Mouse (Mus musculus): ENCODE results near the gene Ercc8.
A peak's percentile ranks its signal among the peaks of the same experiment; 100 is the strongest.

The Ercc8 gene

DNA sequence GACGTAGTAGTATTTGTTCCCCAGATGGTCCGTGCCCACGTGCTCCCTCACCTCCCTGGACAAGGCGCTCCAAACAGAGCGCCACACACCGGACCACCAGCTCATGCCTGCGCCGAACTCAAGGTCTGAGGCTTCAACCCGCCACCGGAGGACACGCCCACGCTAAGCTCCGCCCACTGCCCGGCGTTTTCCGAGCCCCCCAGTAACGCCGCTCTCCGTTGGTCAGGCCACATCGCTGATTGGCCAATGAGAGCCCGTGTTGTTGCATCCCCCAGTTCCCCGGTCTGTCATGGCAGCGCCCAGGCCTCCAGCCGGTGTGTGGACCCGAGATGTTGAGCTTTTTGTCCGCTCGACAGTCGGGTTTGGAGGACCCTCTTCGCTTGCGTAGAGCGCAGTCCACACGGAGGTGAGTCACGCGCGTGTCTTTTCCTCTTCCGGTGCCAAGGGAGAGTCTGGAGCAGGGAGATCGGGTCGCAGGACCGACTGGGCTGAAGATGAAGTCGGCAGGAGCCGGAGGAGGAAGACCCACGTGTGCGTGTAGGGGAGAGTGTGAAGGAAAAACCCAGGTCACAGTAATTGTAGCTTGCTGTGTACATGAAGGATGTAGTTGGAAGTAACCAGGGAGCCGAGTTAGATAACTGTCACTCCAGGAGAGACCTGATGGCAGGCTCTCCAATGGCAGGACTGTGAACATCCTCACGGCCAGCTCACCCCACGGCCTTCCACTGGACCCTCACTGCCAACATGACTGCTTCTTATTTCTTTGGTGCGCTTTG lies at the start of gene Ercc8, which contains the start of gene Ndufaf2:
Ercc8 (plus strand) TSS at position 267 of the 776 bp plus-strand sequence.
Ndufaf2 (minus strand) TSS at position 159 of the 776 bp plus-strand sequence.
- peak; percentile 88 to 98 for DNase-seq (ENCODE audit: low spot score in 2 of 2)

DNA sequence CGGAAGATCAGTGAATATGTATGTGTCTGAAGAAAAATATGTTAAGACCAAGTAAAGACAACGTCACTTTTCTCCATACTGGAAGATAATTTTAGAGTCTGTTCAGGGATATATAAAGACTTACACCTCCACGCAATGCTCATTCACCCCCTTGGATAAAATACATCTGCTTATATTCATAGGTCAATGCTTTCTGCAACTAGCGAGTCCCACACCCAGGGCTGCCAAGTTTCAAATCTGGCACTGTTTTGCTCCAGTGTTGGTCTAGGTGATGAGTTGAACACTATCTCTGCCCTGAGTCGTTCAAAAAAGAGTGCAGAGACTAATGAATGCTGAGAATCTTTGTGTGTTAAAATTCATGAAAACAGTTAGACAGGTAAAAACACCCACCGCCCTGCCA lies 47.6 kb upstream of the Ercc8 start:
- no peak for DNase-seq (ENCODE audit: low spot score in 2 of 2)

GRCm38 (mm10) chr13:108113536-108113935 lies 45.0 kb upstream of the Ercc8 start:
- no peak for DNase-seq (ENCODE audit: low spot score in 2 of 2)

- DNase-seq (ENCODE audit: low spot score in 2 of 2), result no peak
Observed at GRCm38 (mm10) chr13:108114257-108114656, 44.3 kb upstream of the Ercc8 start.

DNA sequence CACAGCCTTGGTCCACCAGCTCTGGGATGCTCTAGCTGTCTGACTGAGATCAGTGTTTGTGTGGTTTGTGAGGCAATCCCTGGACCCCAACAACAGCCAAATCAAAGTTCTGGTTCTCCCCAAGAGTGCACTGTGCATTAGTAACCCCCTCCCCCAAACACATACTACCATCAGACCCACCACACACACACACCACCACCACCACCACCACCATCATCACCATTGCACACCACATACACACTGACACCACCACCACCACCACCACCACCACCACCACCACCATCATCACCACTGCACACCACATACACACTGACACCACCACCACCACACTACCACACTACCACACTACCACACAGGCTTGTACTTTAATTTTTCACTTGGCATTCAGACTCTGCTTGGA lies 40.9 kb upstream of the Ercc8 start:
- no peak for DNase-seq (ENCODE audit: low spot score in 2 of 2)

DNA sequence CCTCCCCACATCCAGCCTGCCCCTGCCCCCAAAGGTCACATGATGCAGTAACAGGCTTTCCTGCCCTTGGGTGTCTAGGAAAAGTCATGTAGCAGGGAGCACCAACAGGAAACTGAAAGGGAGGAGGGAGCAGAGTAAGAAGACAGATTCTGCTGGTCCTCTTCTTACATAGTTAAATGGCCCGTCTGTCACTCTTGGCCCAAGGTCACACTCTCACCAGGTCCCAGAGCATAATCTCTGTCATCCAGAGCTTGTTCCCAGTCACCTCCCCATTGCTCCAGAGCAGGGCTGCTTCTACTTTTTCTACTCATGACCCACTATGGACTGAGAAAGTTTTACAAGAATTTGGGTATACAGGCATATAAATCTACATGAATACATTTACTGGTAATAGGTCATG lies 40.3 kb upstream of the Ercc8 start:
- DNase-seq (ENCODE audit: low spot score in 2 of 2), result no peak

DNA sequence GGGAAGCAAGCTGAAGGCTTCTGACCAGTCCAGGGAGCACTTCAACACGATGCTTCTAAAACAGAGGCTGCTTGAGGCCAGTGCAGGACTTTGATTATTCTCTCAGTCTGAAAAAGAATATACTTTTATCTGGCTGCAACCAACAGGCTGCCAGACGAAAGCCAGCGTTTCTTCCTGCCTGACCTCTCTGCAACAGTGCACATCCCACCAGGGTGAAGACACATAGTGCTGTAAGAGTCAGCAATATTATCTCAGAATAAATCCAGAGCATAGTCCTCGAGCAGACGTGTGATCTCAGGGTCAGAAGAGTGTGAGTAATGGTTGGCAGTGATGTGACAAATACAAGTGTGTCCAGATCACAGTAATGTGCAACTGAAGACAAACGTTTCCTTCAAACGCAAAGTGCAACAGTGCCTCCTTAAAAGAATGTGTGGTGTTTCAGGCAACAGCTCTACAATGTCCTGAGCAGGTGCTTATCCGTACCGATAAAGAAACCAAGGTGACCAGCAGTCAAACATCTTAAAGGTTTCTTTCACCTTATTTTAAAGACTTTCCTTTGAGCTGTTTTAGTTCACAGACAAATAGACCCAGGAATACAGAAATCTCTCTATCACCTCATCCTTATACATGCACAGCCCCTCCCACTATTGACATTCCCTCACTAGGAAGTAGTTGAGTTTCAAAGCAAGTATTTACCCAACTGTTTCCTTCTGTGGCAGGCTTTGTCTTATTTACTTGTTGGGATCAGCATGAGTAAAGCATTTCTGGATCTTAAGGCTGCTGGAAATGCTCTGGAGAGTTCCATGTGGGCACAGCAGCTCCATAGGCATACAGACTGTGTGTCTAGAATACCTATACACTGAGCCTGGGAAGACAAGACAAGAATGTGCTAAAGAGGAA lies 38.9 kb upstream of the Ercc8 start:
- no peak for DNase-seq (ENCODE audit: low spot score in 2 of 2)

GRCm38 (mm10) chr13:108123109-108123723 lies 35.3 kb upstream of the Ercc8 start:
- DNase-seq (ENCODE audit: low spot score in 2 of 2), result no peak

DNA sequence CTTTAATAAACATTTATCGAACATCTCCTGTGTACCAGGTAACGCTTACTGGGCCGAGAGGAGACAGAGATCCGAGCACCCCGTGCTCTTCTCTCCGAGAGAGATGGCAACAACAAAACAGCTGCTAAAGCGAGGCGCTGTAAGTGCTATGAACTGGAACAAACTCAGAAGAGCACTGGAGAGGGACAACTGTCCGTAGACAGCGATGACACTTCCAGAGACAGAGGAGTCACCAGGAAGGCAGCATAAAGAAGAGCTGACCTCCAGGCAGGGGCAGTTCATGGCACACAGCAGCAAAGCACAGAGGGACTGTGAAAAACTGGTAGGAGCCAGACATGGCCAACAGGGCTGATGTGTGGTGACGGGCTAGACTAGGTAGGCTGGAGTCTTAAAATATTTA lies 34.4 kb upstream of the Ercc8 start:
- DNase-seq (ENCODE audit: low spot score in 2 of 2), result no peak

GRCm38 (mm10) chr13:108126246-108126645 lies 32.3 kb upstream of the Ercc8 start:
- DNase-seq (ENCODE audit: low spot score in 2 of 2), result no peak

GRCm38 (mm10) chr13:108127130-108127529 lies 31.4 kb upstream of the Ercc8 start:
- peak; percentile 17 to 43 for DNase-seq (ENCODE audit: low spot score in 2 of 2)

DNA sequence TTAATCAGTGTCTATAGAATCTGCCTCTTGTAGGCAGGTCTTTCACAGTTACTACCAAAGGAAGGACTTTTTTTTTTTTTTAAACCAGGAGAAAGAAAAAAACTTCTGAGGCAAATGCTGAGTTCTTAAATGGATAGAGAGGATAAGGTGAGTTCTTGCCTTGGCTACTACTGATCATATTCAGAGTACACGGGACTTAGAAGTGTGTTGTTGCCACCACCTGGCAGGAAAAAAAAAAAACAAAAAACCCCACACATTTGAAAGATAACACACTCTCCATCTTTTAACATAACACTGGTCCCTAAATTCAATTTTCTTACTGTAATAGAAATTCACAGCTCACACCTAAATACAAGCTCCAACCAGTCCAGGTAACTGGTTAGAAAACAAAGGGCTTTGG lies 30.6 kb upstream of the Ercc8 start:
- DNase-seq (ENCODE audit: low spot score in 2 of 2), result no peak

DNA sequence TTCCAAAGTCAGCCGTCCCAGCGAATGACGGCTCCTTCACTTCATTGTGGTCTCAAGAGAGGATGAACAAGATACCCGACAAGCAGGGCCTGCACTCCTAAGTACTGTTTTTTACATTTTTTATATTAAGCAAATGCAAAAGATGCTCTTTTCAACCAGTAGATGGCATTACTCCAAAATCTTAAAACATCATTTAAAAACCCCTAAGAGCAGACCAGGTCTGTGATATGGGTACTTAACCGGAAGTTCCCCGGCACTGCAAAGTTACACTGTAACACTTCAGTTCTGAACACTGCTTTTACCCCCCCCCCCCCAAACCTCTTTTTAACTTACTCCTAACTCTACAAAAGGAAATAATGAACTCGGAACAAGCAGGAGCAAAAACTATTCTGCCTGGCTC lies 29.5 kb upstream of the Ercc8 start:
- DNase-seq (ENCODE audit: low spot score in 2 of 2), result no peak

DNA sequence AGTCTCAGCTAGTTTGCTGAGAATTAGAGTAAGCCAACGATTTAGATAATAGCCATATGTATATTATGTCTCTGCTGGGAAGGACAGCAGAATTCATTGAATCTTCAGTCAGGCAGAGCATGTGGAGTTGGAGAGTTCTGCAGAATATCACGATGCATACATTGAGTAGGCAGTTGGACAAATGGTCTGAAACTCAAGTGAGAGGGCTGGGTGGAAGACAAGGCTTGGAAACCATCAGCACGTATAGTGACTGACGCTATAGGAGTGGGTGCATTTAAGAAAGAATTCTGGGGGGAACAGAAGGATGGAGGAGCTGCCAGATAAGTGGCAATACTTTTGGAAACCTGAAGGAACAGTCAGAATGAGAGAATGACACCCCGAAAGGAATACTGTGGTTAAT lies 27.8 kb upstream of the Ercc8 start:
- DNase-seq (ENCODE audit: low spot score in 2 of 2), result no peak

DNA sequence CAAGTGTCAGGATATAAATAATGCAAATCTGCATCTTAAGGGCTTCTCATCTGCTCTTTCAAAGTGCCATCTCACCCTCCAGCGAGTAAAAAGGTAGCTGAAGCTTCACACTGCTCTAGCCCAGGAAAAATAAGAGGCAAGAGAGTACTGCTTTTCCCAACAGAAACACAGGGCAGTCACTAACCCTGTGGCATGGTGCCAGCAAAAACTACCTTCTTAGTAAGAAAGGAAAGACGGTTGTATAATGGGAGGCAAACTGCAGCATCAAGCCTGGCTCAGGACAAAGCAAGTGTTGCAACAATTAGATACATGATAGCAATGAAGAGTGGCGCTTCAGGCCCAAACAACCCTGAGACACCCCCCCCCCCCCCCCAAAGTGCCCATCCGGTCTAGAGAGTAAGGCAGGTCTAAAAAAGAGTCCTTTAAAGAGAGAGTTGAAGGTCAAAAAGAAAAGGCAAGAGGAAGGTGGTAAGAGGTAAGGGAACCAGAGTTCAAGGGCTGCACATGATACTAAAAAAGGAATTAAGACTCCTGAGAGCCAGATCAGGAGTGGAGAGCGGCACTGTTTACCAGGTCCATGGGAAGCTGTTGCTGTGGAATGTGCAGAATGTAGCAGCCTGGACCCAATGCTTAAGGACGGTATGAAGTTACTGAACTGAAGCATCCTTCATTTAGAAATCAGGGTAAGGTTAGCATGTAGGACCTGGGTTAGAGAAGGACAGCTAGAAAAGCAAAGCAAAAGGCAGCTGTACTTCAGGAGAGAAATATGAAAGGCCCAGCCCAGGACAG lies 26.3 kb upstream of the Ercc8 start:
- DNase-seq (ENCODE audit: low spot score in 2 of 2), result no peak

GRCm38 (mm10) chr13:108135617-108136016 lies 22.9 kb upstream of the Ercc8 start:
- DNase-seq (ENCODE audit: low spot score in 2 of 2), result no peak

DNA sequence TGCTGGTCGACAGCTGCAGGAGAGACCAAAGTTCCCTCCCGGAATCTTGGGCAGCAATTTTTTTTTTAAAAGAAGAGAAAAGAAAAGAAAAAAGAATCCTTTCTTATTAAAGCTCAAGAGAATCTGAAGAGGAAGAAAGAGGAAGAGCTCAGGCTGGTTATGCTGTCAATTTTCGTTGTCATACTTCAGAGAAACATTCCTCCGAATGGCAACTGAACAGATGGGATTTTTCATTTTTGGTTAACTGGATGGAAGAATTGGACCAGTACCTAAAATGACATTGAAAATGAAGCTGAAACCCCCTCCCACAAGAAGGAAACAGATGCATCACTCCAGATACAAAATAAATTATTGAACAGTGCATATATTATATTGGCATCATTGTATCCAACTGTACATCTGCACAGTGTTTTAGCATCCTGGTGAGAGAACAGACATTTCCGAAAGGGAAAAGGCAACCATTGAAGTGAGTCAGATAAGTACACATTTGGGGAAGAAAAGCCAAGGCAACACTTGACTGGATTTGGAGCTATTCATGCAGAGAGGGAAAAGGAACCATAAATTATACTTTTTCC lies 20.0 kb upstream of the Ercc8 start:
- no peak for DNase-seq (ENCODE audit: low spot score in 2 of 2)

DNA sequence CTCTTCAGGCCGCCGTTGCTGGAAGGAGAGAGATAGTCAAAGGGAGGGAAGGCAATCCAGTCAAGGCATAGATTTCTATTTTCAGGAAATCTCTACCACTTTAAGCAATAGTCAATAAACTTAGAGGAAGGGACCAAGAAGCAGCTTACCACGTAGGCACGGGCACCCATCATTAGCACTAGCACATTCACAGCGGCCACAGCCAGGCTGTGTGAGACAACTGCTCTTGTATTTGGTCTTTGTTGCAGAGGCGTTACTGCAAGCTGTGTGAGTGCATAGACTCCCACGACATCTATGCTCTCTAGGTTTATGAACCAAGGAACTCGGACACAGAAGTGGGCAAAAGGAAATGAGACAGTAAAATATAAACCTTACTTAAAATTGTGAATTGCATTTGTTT lies 14.4 kb upstream of the Ercc8 start:
- no peak for DNase-seq (ENCODE audit: low spot score in 2 of 2)

- DNase-seq (ENCODE audit: low spot score in 2 of 2), result peak in 1 of 2 experiments; percentile 34
Observed at GRCm38 (mm10) chr13:108151782-108152181, 6.7 kb upstream of the Ercc8 start.

- peak in 1 of 2 experiments; percentile 72 for DNase-seq (ENCODE audit: low spot score in 2 of 2)
Observed at GRCm38 (mm10) chr13:108152650-108153372, 5.7 kb upstream of the Ercc8 start.

Measured in thymus, postnatal 10 days (tissue).